Mouse (Mus musculus): ENCODE data around the gene Tsen54. TPM values are rescaled to one million over a fixed set of nuclear protein-coding genes. Genes with fewer than 3 reads are reported as not detected.

Tsen54 gene
- polyA plus RNA-seq, 1 experiment from 2014 or later = 40.3 TPM

DNA sequence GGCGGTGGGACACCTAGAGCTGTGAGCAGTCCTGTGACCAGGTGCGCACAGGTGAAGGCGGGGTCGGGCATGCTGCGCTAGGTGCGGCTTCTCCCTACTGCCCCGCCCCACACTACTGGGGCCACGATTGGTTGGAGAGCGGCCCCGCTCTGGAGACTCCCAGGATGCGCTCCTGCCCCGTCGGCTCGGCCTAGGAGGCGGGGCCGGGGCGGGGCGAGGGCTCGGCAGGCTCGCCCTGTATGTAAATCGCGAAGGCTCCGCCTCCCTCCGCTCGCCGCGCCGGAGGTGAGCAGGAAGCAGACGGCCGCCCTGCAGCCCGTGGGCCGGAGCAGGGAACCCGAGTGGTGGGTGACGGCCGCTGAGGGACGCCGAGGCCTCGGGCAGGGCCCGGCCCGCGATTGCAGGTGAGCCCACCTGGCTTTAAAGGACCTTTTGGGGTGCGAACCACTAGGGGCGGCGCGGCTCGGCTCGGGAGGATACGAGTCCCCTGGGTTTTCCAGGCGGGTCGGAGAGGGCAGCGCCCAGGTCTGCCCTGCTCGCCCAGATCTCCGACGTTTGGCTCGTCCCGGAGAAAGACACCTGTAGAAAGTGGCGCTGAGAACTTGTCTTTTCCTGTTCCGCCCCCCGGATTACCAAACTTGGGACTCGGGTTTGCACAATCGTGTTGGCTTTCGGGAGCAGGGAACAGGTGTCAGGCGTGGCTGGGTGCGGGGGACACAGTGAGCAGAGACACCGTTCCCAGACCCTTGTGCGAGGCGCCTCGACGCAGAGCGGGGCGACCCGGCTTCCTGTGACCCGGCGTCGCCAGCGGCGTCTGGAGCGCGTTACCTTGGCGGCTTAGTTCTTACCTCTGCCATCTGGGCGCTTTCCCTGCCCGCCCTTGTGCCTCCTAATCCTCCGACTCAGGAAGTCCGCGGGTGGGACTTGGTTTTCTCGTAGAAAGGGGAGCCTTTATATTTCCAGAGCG, 9.5 kb downstream of the Tsen54 start, which contains the start of gene Llgl2:
Llgl2 (plus strand) TSS at position 276 of the 967 bp plus-strand sequence.
- Histone ChIP-seq H3K4me3 (peak within 1 kb of the TSS; percentile 79), H3K9me3 (no peaks in the 10 kb centered on the region), H3K4me1 (peaks cover 38% of the 10 kb centered on the region), H3K27ac (replicated peaks) (peak within 1 kb of the TSS; percentile 77), H3K36me3 (replicated peaks) (peaks cover 36% of the 10 kb centered on the region), H3K27me3 (replicated peaks; ENCODE audit: low read depth, poor library complexity, severe bottlenecking) (peaks cover 69% of the 10 kb centered on the region)
- under 1% methylated on average over 87 of the region's 87 CpGs for WGBS
- DNase-seq (ENCODE audit: low spot score) = peak; percentile 93

GRCm38 (mm10) chr11:115824813-115825212, 10.3 kb downstream of the Tsen54 start:
- peaks cover 30% of the 10 kb centered on the region for H3K36me3 ChIP-seq (replicated peaks)
- H3K4me1 ChIP-seq = peaks cover 46% of the 10 kb centered on the region
- H3K9me3 ChIP-seq = no peaks in the 10 kb centered on the region
- H3K4me3 ChIP-seq = peak overlapping the region; percentile 79
- peaks cover 77% of the 10 kb centered on the region for H3K27me3 ChIP-seq (replicated peaks; ENCODE audit: low read depth, poor library complexity, severe bottlenecking)
- DNase-seq (ENCODE audit: low spot score) = no peak
- 14% methylated on average over 11 of the region's 11 CpGs for WGBS
- H3K27ac ChIP-seq (replicated peaks) = no peak overlapping the region

- H3K36me3 ChIP-seq (replicated peaks) = peaks cover 14% of the 10 kb centered on the region
- no peak for DNase-seq (ENCODE audit: low spot score)
- 47% methylated on average over 5 of the region's 5 CpGs for WGBS
- no peaks in the 10 kb centered on the region for H3K9me3 ChIP-seq
- peaks cover 94% of the 10 kb centered on the region for H3K27me3 ChIP-seq (replicated peaks; ENCODE audit: low read depth, poor library complexity, severe bottlenecking)
- peaks cover 62% of the 10 kb centered on the region for H3K4me1 ChIP-seq
- H3K27ac ChIP-seq (replicated peaks) = no peak overlapping the region
- 0 out of 2 replicates have a peak overlapping the region, but pooled peaks have one; percentile 5 for H3K4me3 ChIP-seq
Observed at GRCm38 (mm10) chr11:115826487-115826886, 12.0 kb downstream of the Tsen54 start.

- peaks cover 96% of the 10 kb centered on the region for H3K27me3 ChIP-seq (replicated peaks; ENCODE audit: low read depth, poor library complexity, severe bottlenecking)
- H3K27ac ChIP-seq (replicated peaks) = no peak overlapping the region
- WGBS = 86% methylated on average over 6 of the region's 6 CpGs
- H3K9me3 ChIP-seq = no peaks in the 10 kb centered on the region
- no peak for DNase-seq (ENCODE audit: low spot score)
- no peak overlapping the region for H3K4me3 ChIP-seq
- peaks cover 74% of the 10 kb centered on the region for H3K4me1 ChIP-seq
- H3K36me3 ChIP-seq (replicated peaks) = peaks cover 2% of the 10 kb centered on the region
Observed at GRCm38 (mm10) chr11:115827624-115828023, 13.1 kb downstream of the Tsen54 start.

DNA sequence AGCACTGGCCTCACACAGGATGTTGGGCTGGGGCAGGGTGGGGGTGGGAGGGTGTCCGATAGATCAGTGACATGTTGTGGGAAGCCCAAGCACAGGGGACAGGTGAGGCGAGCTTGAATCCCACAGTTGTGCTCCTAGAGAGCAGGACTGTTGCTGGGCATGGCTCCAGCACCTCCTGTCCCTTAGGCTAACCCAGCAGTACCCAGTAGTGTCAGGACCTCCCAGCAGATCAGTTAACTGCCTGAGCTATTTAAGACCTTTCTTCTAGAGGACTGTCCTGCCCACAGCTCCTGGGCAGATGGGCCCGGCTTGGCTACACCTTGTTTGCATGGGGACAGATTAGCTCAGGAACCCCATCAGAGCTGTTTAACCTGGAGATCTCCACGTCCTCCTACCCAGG, 14.5 kb downstream of the Tsen54 start:
- Histone ChIP-seq H3K4me1 (peaks cover 77% of the 10 kb centered on the region), H3K27me3 (replicated peaks; ENCODE audit: low read depth, poor library complexity, severe bottlenecking) (peaks cover 88% of the 10 kb centered on the region), H3K27ac (replicated peaks) (no peak overlapping the region; the same call in 1 of the 2 replicates), H3K4me3 (peak overlapping the region; percentile 5; the same call in 1 of the 2 replicates), H3K36me3 (replicated peaks) (no peaks in the 10 kb centered on the region), H3K9me3 (no peaks in the 10 kb centered on the region)
- no peak for DNase-seq (ENCODE audit: low spot score)
- 57% methylated on average over 4 of the region's 4 CpGs for WGBS

- Histone ChIP-seq H3K27me3 (replicated peaks; ENCODE audit: low read depth, poor library complexity, severe bottlenecking) (peaks cover 77% of the 10 kb centered on the region), H3K27ac (replicated peaks) (peak overlapping the region; percentile 70; the same call in 1 of the 2 replicates), H3K4me3 (peak overlapping the region; percentile 23; the same call in 1 of the 2 replicates), H3K4me1 (peaks cover 84% of the 10 kb centered on the region), H3K36me3 (replicated peaks) (no peaks in the 10 kb centered on the region), H3K9me3 (no peaks in the 10 kb centered on the region)
- 15% methylated on average over 25 of the region's 25 CpGs for WGBS
- DNase-seq (ENCODE audit: low spot score) = no peak
Observed at GRCm38 (mm10) chr11:115830550-115831325, 16.2 kb downstream of the Tsen54 start.

GRCm38 (mm10) chr11:115831518-115831917, 17.0 kb downstream of the Tsen54 start:
- 35% methylated on average over 3 of the region's 3 CpGs for WGBS
- no peaks in the 10 kb centered on the region for H3K36me3 ChIP-seq (replicated peaks)
- H3K27ac ChIP-seq (replicated peaks) = peak overlapping the region; percentile 70; the same call in 1 of the 2 replicates
- H3K27me3 ChIP-seq (replicated peaks; ENCODE audit: low read depth, poor library complexity, severe bottlenecking) = peaks cover 77% of the 10 kb centered on the region
- H3K4me3 ChIP-seq = peak overlapping the region; percentile 23; the same call in 1 of the 2 replicates
- peaks cover 89% of the 10 kb centered on the region for H3K4me1 ChIP-seq
- no peaks in the 10 kb centered on the region for H3K9me3 ChIP-seq
- DNase-seq (ENCODE audit: low spot score) = no peak

DNA sequence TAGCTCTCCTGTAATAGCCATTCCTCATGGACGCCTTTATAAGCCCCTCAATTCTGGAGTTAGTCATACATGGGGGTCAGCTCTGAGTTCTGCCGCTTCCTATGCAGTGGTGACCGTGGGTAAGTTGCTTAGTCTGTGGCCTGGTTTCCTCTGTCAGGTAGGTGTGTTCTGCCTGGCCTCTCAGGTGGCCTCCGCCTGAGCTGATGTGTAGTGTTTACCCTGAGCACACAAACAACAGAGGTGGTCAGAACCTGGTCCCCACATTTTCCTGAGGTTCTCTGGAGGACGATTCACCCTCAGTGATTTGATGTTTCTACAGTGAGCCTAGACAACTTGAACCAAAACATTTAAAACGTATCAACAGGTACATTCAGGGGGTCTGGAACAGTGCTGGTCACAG, 17.5 kb downstream of the Tsen54 start:
- peaks cover 74% of the 10 kb centered on the region for H3K27me3 ChIP-seq (replicated peaks; ENCODE audit: low read depth, poor library complexity, severe bottlenecking)
- peak overlapping the region; percentile 78; the same call in 1 of the 2 replicates for H3K27ac ChIP-seq (replicated peaks)

GRCm38 (mm10) chr11:115832523-115832922, 18.0 kb downstream of the Tsen54 start:
- peaks cover 89% of the 10 kb centered on the region for H3K4me1 ChIP-seq
- H3K27ac ChIP-seq (replicated peaks) = peak overlapping the region; percentile 78
- DNase-seq (ENCODE audit: low spot score) = peak; percentile 64
- peak overlapping the region; percentile 26 for H3K4me3 ChIP-seq
- no peaks in the 10 kb centered on the region for H3K9me3 ChIP-seq
- H3K36me3 ChIP-seq (replicated peaks) = no peaks in the 10 kb centered on the region
- peaks cover 69% of the 10 kb centered on the region for H3K27me3 ChIP-seq (replicated peaks; ENCODE audit: low read depth, poor library complexity, severe bottlenecking)
- 3% methylated on average over 8 of the region's 8 CpGs for WGBS

More for the DNA sequence above, 17.5 kb downstream of the Tsen54 start:
- no peak for DNase-seq (ENCODE audit: low spot score)
- Histone ChIP-seq H3K4me1 (peaks cover 92% of the 10 kb centered on the region), H3K4me3 (peak overlapping the region; percentile 26; the same call in 1 of the 2 replicates), H3K36me3 (replicated peaks) (no peaks in the 10 kb centered on the region), H3K9me3 (no peaks in the 10 kb centered on the region)
- WGBS = 58% methylated on average over 6 of the region's 6 CpGs

GRCm38 (mm10) chr11:115833021-115833513, 18.5 kb downstream of the Tsen54 start:
- Histone ChIP-seq H3K4me1 (peaks cover 93% of the 10 kb centered on the region), H3K27me3 (replicated peaks; ENCODE audit: low read depth, poor library complexity, severe bottlenecking) (peaks cover 64% of the 10 kb centered on the region), H3K36me3 (replicated peaks) (no peaks in the 10 kb centered on the region), H3K4me3 (peak overlapping the region; percentile 26), H3K27ac (replicated peaks) (peak overlapping the region; percentile 78), H3K9me3 (no peaks in the 10 kb centered on the region)
- peak; percentile 41 for DNase-seq (ENCODE audit: low spot score)
- WGBS = 11% methylated on average over 8 of the region's 8 CpGs

DNA sequence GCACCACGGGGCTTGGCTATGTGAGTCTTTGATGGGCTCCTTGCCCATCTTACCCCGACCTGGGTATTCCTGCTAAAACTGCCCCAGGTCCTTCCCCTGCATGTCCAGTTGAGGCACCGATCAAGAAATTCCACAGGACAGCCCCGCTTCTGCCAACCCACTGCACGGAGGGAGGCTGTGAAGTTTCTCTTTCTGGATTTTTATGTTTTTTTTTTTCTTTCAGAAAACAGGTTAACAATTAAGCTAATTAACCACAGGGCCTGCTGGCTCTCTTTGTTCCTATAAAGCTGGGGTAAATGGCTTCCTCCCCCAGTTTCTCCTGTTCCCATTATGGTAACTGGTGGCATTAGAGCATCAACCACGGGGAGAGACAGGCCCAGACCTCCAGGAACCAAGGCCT, 19.5 kb downstream of the Tsen54 start:
- no peak for DNase-seq (ENCODE audit: low spot score)
- 58% methylated on average over 6 of the region's 6 CpGs for WGBS
- Histone ChIP-seq H3K4me1 (peaks cover 96% of the 10 kb centered on the region), H3K4me3 (no peak overlapping the region), H3K27ac (replicated peaks) (peak overlapping the region; percentile 52; the same call in 1 of the 2 replicates), H3K9me3 (no peaks in the 10 kb centered on the region), H3K36me3 (replicated peaks) (no peaks in the 10 kb centered on the region), H3K27me3 (replicated peaks; ENCODE audit: low read depth, poor library complexity, severe bottlenecking) (peaks cover 55% of the 10 kb centered on the region)

Data from embryonic facial prominence, embryonic 10.5 days (tissue).